Mouse (Mus musculus): ENCODE measurements around the gene C1qa. TPM values are rescaled to one million over a fixed set of nuclear protein-coding genes. Genes with fewer than 3 reads are reported as not detected.

Gene C1qa
- polyA plus RNA-seq, 1 experiment from 2014 or later: 49.2 TPM

GRCm38 (mm10) chr4:136878171-136878570, 20.4 kb downstream of the C1qa start:
- DNase-seq (ENCODE audit: low spot score) (no peak), ATAC-seq (ENCODE audit: low read depth) (no peak)
- no peaks in the 10 kb centered on the region for H3K36me3 ChIP-seq (ENCODE audit: control insufficient read depth, insufficient read depth, low read length)
- no peak overlapping the region for H3K27ac ChIP-seq (replicated peaks; ENCODE audit: low read depth, low read length)
- no peaks in the 10 kb centered on the region for H3K9me3 ChIP-seq (ENCODE audit: control insufficient read depth, low read length)
- H3K9ac ChIP-seq (ENCODE audit: low read depth, low read length): no peak overlapping the region
- no peaks in the 10 kb centered on the region for H3K27me3 ChIP-seq (replicated peaks; ENCODE audit: control insufficient read depth, insufficient read depth, low read length)
- no peak overlapping the region for H3K4me3 ChIP-seq (ENCODE audit: low read depth, low read length)
- no peak overlapping the region for H3K4me2 ChIP-seq (ENCODE audit: low read depth, low read length)
- H3K4me1 ChIP-seq (ENCODE audit: control insufficient read depth, insufficient read depth, low read length): no peaks in the 10 kb centered on the region
- WGBS: 48% methylated on average over 8 of the region's 8 CpGs

- 20% methylated on average over 7 of the region's 7 CpGs for WGBS
- H3K4me1 ChIP-seq (ENCODE audit: control insufficient read depth, insufficient read depth, low read length): no peaks in the 10 kb centered on the region
- ATAC-seq (ENCODE audit: low read depth): no peak
Measured at GRCm38 (mm10) chr4:136876971-136877370, 21.6 kb downstream of the C1qa start.

GRCm38 (mm10) chr4:136875012-136875411, 23.6 kb downstream of the C1qa start:
- WGBS: 80% methylated on average over 14 of the region's 14 CpGs
- Histone ChIP-seq H3K27ac (replicated peaks; ENCODE audit: low read depth, low read length) (no peak overlapping the region), H3K4me2 (ENCODE audit: low read depth, low read length) (no peak overlapping the region), H3K4me1 (ENCODE audit: control insufficient read depth, insufficient read depth, low read length) (no peaks in the 10 kb centered on the region), H3K9me3 (ENCODE audit: control insufficient read depth, low read length) (no peaks in the 10 kb centered on the region), H3K9ac (ENCODE audit: low read depth, low read length) (no peak overlapping the region), H3K27me3 (replicated peaks; ENCODE audit: control insufficient read depth, insufficient read depth, low read length) (no peaks in the 10 kb centered on the region), H3K4me3 (ENCODE audit: low read depth, low read length) (no peak overlapping the region), H3K36me3 (ENCODE audit: control insufficient read depth, insufficient read depth, low read length) (no peaks in the 10 kb centered on the region)
- ATAC-seq (ENCODE audit: low read depth) (no peak), DNase-seq (ENCODE audit: low spot score) (no peak)

More at GRCm38 (mm10) chr4:136876971-136877370, 21.6 kb downstream of the C1qa start:
- no peak overlapping the region for H3K4me2 ChIP-seq (ENCODE audit: low read depth, low read length)
- no peak overlapping the region for H3K4me3 ChIP-seq (ENCODE audit: low read depth, low read length)
- H3K27ac ChIP-seq (replicated peaks; ENCODE audit: low read depth, low read length): no peak overlapping the region
- no peaks in the 10 kb centered on the region for H3K9me3 ChIP-seq (ENCODE audit: control insufficient read depth, low read length)
- no peaks in the 10 kb centered on the region for H3K36me3 ChIP-seq (ENCODE audit: control insufficient read depth, insufficient read depth, low read length)
- no peak overlapping the region for H3K9ac ChIP-seq (ENCODE audit: low read depth, low read length)
- DNase-seq (ENCODE audit: low spot score): peak; percentile 57
- H3K27me3 ChIP-seq (replicated peaks; ENCODE audit: control insufficient read depth, insufficient read depth, low read length): no peaks in the 10 kb centered on the region

DNA sequence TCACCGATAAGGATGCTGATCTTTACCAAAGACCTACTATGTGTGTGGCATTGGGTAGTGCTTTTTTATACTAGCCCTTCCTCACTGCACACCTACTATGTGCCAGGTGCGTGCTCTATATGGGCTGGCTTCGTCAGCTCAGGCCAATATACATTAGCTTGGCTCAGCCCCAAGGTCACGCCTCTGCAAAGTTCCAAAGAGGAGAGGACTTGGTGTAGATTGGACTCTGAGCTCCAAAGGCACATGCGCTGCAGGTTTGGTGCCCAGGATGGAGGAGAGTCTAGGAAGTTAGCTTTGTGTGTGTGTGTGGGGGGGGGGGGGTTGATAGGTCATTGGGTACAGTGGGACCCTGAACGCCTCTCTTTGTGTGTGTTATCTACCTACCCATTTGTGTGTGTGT, 30.2 kb downstream of the C1qa start:
- H3K36me3 ChIP-seq (ENCODE audit: control insufficient read depth, insufficient read depth, low read length): no peaks in the 10 kb centered on the region
- no peak for DNase-seq (ENCODE audit: low spot score)
- H3K4me1 ChIP-seq (ENCODE audit: control insufficient read depth, insufficient read depth, low read length): no peaks in the 10 kb centered on the region
- no peak overlapping the region for H3K4me2 ChIP-seq (ENCODE audit: low read depth, low read length)
- no peaks in the 10 kb centered on the region for H3K27me3 ChIP-seq (replicated peaks; ENCODE audit: control insufficient read depth, insufficient read depth, low read length)
- no peak overlapping the region for H3K27ac ChIP-seq (replicated peaks; ENCODE audit: low read depth, low read length)
- no peak overlapping the region for H3K4me3 ChIP-seq (ENCODE audit: low read depth, low read length)
- no peak overlapping the region for H3K9ac ChIP-seq (ENCODE audit: low read depth, low read length)
- no peaks in the 10 kb centered on the region for H3K9me3 ChIP-seq (ENCODE audit: control insufficient read depth, low read length)
- 81% methylated on average over 6 of the region's 6 CpGs for WGBS
- ATAC-seq (ENCODE audit: low read depth): no peak

GRCm38 (mm10) chr4:136867690-136868345, 30.8 kb downstream of the C1qa start:
- WGBS: 12% methylated on average over 11 of the region's 12 CpGs
- Histone ChIP-seq H3K4me1 (ENCODE audit: control insufficient read depth, insufficient read depth, low read length) (no peaks in the 10 kb centered on the region), H3K27me3 (replicated peaks; ENCODE audit: control insufficient read depth, insufficient read depth, low read length) (no peaks in the 10 kb centered on the region), H3K27ac (replicated peaks; ENCODE audit: low read depth, low read length) (no peak overlapping the region), H3K9ac (ENCODE audit: low read depth, low read length) (no peak overlapping the region), H3K4me2 (ENCODE audit: low read depth, low read length) (no peak overlapping the region), H3K4me3 (ENCODE audit: low read depth, low read length) (no peak overlapping the region), H3K9me3 (ENCODE audit: control insufficient read depth, low read length) (no peaks in the 10 kb centered on the region), H3K36me3 (ENCODE audit: control insufficient read depth, insufficient read depth, low read length) (no peaks in the 10 kb centered on the region)
- peak; percentile 84 for ATAC-seq (ENCODE audit: low read depth)
- peak; percentile 64 for DNase-seq (ENCODE audit: low spot score)

GRCm38 (mm10) chr4:136865531-136865930, 33.1 kb downstream of the C1qa start:
- DNase-seq (ENCODE audit: low spot score) (no peak), ATAC-seq (ENCODE audit: low read depth) (no peak)
- WGBS: 51% methylated on average over 5 of the region's 5 CpGs
- H3K27me3 ChIP-seq (replicated peaks; ENCODE audit: control insufficient read depth, insufficient read depth, low read length): no peaks in the 10 kb centered on the region
- no peaks in the 10 kb centered on the region for H3K9me3 ChIP-seq (ENCODE audit: control insufficient read depth, low read length)
- H3K36me3 ChIP-seq (ENCODE audit: control insufficient read depth, insufficient read depth, low read length): no peaks in the 10 kb centered on the region
- no peak overlapping the region for H3K4me2 ChIP-seq (ENCODE audit: low read depth, low read length)
- H3K27ac ChIP-seq (replicated peaks; ENCODE audit: low read depth, low read length): no peak overlapping the region
- peaks cover 7% of the 10 kb centered on the region; the same call in 1 of the 2 replicates for H3K4me1 ChIP-seq (ENCODE audit: control insufficient read depth, insufficient read depth, low read length)
- no peak overlapping the region for H3K4me3 ChIP-seq (ENCODE audit: low read depth, low read length)
- H3K9ac ChIP-seq (ENCODE audit: low read depth, low read length): no peak overlapping the region

GRCm38 (mm10) chr4:136864751-136865470, 33.7 kb downstream of the C1qa start:
- DNase-seq (ENCODE audit: low spot score) (peak; percentile 36), ATAC-seq (ENCODE audit: low read depth) (no peak; the same call in 1 of the 2 replicates)
- Histone ChIP-seq H3K9ac (ENCODE audit: low read depth, low read length) (no peak overlapping the region), H3K9me3 (ENCODE audit: control insufficient read depth, low read length) (no peaks in the 10 kb centered on the region), H3K4me3 (ENCODE audit: low read depth, low read length) (no peak overlapping the region), H3K36me3 (ENCODE audit: control insufficient read depth, insufficient read depth, low read length) (no peaks in the 10 kb centered on the region), H3K27me3 (replicated peaks; ENCODE audit: control insufficient read depth, insufficient read depth, low read length) (no peaks in the 10 kb centered on the region), H3K27ac (replicated peaks; ENCODE audit: low read depth, low read length) (no peak overlapping the region), H3K4me1 (ENCODE audit: control insufficient read depth, insufficient read depth, low read length) (peaks cover 7% of the 10 kb centered on the region; the same call in 1 of the 2 replicates), H3K4me2 (ENCODE audit: low read depth, low read length) (no peak overlapping the region)
- WGBS: 5% methylated on average over 13 of the region's 15 CpGs

- DNase-seq (ENCODE audit: low spot score): no peak
- WGBS: 53% methylated on average over 9 of the region's 9 CpGs
- H3K4me2 ChIP-seq (ENCODE audit: low read depth, low read length): no peak overlapping the region
- no peak for ATAC-seq (ENCODE audit: low read depth)
- no peaks in the 10 kb centered on the region for H3K9me3 ChIP-seq (ENCODE audit: control insufficient read depth, low read length)
- no peak overlapping the region for H3K4me3 ChIP-seq (ENCODE audit: low read depth, low read length)
- H3K4me1 ChIP-seq (ENCODE audit: control insufficient read depth, insufficient read depth, low read length): peaks cover 7% of the 10 kb centered on the region; the same call in 1 of the 2 replicates
- H3K36me3 ChIP-seq (ENCODE audit: control insufficient read depth, insufficient read depth, low read length): no peaks in the 10 kb centered on the region
- H3K27ac ChIP-seq (replicated peaks; ENCODE audit: low read depth, low read length): no peak overlapping the region
- H3K27me3 ChIP-seq (replicated peaks; ENCODE audit: control insufficient read depth, insufficient read depth, low read length): no peaks in the 10 kb centered on the region
- H3K9ac ChIP-seq (ENCODE audit: low read depth, low read length): no peak overlapping the region
Measured at GRCm38 (mm10) chr4:136863517-136863916, 35.1 kb downstream of the C1qa start.
